Mouse (Mus musculus): ENCODE measurements around the gene Tmem201. TPM values are rescaled to one million over a fixed set of nuclear protein-coding genes. Genes with fewer than 3 reads are reported as not detected.
A peak's percentile ranks its signal among the peaks of the same experiment; 100 is the strongest.

Gene Tmem201
- total RNA-seq, 1 experiment from 2014 or later, result 2.9 TPM

- no peak for ATAC-seq (replicated peaks; ENCODE audit: insufficient number of reproducible peaks, low FRiP score, low TSS enrichment, poor library complexity, severe bottlenecking)
Observed at GRCm38 (mm10) chr4:149724916-149725470, 12.9 kb downstream of the Tmem201 start.

- no peak for ATAC-seq (replicated peaks; ENCODE audit: insufficient number of reproducible peaks, low FRiP score, low TSS enrichment, poor library complexity, severe bottlenecking)
Observed at GRCm38 (mm10) chr4:149723855-149724731, 13.8 kb downstream of the Tmem201 start.

GRCm38 (mm10) chr4:149723021-149723390, 14.8 kb downstream of the Tmem201 start:
- no peak for ATAC-seq (replicated peaks; ENCODE audit: insufficient number of reproducible peaks, low FRiP score, low TSS enrichment, poor library complexity, severe bottlenecking)

- ATAC-seq (replicated peaks; ENCODE audit: insufficient number of reproducible peaks, low FRiP score, low TSS enrichment, poor library complexity, severe bottlenecking), result no peak
Observed at GRCm38 (mm10) chr4:149722104-149723020, 15.5 kb downstream of the Tmem201 start.

- no peak for ATAC-seq (replicated peaks; ENCODE audit: insufficient number of reproducible peaks, low FRiP score, low TSS enrichment, poor library complexity, severe bottlenecking)
Observed at GRCm38 (mm10) chr4:149721163-149721562, 16.7 kb downstream of the Tmem201 start.

GRCm38 (mm10) chr4:149719686-149720085, 18.2 kb downstream of the Tmem201 start:
- ATAC-seq (replicated peaks; ENCODE audit: insufficient number of reproducible peaks, low FRiP score, low TSS enrichment, poor library complexity, severe bottlenecking), result no peak

GRCm38 (mm10) chr4:149714542-149714941, 23.3 kb downstream of the Tmem201 start:
- no peak for ATAC-seq (replicated peaks; ENCODE audit: insufficient number of reproducible peaks, low FRiP score, low TSS enrichment, poor library complexity, severe bottlenecking)

- no peak for ATAC-seq (replicated peaks; ENCODE audit: insufficient number of reproducible peaks, low FRiP score, low TSS enrichment, poor library complexity, severe bottlenecking)
Observed at GRCm38 (mm10) chr4:149711955-149712354, 25.9 kb downstream of the Tmem201 start.

- no peak for ATAC-seq (replicated peaks; ENCODE audit: insufficient number of reproducible peaks, low FRiP score, low TSS enrichment, poor library complexity, severe bottlenecking)
Observed at GRCm38 (mm10) chr4:149711485-149711884, 26.4 kb downstream of the Tmem201 start.

GRCm38 (mm10) chr4:149710510-149710909, 27.3 kb downstream of the Tmem201 start:
- ATAC-seq (replicated peaks; ENCODE audit: insufficient number of reproducible peaks, low FRiP score, low TSS enrichment, poor library complexity, severe bottlenecking), result peak; percentile 96

- ATAC-seq (replicated peaks; ENCODE audit: insufficient number of reproducible peaks, low FRiP score, low TSS enrichment, poor library complexity, severe bottlenecking), result no peak
Observed at GRCm38 (mm10) chr4:149705941-149706340, 31.9 kb downstream of the Tmem201 start.

- peak; percentile 23 for ATAC-seq (replicated peaks; ENCODE audit: insufficient number of reproducible peaks, low FRiP score, low TSS enrichment, poor library complexity, severe bottlenecking)
Observed at GRCm38 (mm10) chr4:149705298-149705697, 32.5 kb downstream of the Tmem201 start.

GRCm38 (mm10) chr4:149702210-149702979, 35.4 kb downstream of the Tmem201 start, which contains the start of gene Pik3cd:
Pik3cd (minus strand) TSS chr4:149702571.
- peak; percentile 64 for ATAC-seq (replicated peaks; ENCODE audit: insufficient number of reproducible peaks, low FRiP score, low TSS enrichment, poor library complexity, severe bottlenecking)

- peak; percentile 44; the same call in 1 of the 2 replicates for ATAC-seq (replicated peaks; ENCODE audit: insufficient number of reproducible peaks, low FRiP score, low TSS enrichment, poor library complexity, severe bottlenecking)
Observed at GRCm38 (mm10) chr4:149701426-149702209, 36.2 kb downstream of the Tmem201 start.

- ATAC-seq (replicated peaks; ENCODE audit: insufficient number of reproducible peaks, low FRiP score, low TSS enrichment, poor library complexity, severe bottlenecking), result no peak
Observed at GRCm38 (mm10) chr4:149699953-149700352, 37.9 kb downstream of the Tmem201 start.

GRCm38 (mm10) chr4:149698197-149698821, 39.5 kb downstream of the Tmem201 start:
- ATAC-seq (replicated peaks; ENCODE audit: insufficient number of reproducible peaks, low FRiP score, low TSS enrichment, poor library complexity, severe bottlenecking), result 0 out of 2 replicates have a peak, but pooled peaks have one; percentile 4

- ATAC-seq (replicated peaks; ENCODE audit: insufficient number of reproducible peaks, low FRiP score, low TSS enrichment, poor library complexity, severe bottlenecking), result peak; percentile 38
Observed at GRCm38 (mm10) chr4:149697506-149698196, 40.2 kb downstream of the Tmem201 start.
